Mouse (Mus musculus) monocyte, adult 5-6 weeks (primary cell): ENCODE measurements around the gene Qprt. TPM values are rescaled to one million over a fixed set of nuclear protein-coding genes. Genes with fewer than 3 reads are reported as not detected.

Experiments used
- ATAC-seq: fragments of 153-309, 156-312 bp; replicated peaks from 2 replicates; pipeline ENCODE4 v1.8.0; 2017; ENCODE audit warnings: mild to moderate bottlenecking; ENCODE audit not compliant: low TSS enrichment, insufficient number of reproducible peaks, severe bottlenecking, poor library complexity, low FRiP score
- total RNA-seq: library from RNA; stranded (forward); fragments of 200-1000, 200-491, 200-594 nt; gene quantifications from 3 replicates; pipeline ENCODE4 v1.2.3, GENCODE M21; 2017

Gene Qprt
- total RNA-seq, 1 experiment from 2014 or later = 9.1 TPM

- ATAC-seq = peak; percentile 7
These were observed 14.4 kb upstream of the Qprt start for GRCm38 (mm10) chr7:127136181-127137071.

GRCm38 (mm10) chr7:127134821-127135447 is 12.9 kb upstream of the Qprt start:
- ATAC-seq = peak; percentile 63

- ATAC-seq = no peak
These were observed 11.1 kb upstream of the Qprt start for GRCm38 (mm10) chr7:127133125-127133524.

DNA sequence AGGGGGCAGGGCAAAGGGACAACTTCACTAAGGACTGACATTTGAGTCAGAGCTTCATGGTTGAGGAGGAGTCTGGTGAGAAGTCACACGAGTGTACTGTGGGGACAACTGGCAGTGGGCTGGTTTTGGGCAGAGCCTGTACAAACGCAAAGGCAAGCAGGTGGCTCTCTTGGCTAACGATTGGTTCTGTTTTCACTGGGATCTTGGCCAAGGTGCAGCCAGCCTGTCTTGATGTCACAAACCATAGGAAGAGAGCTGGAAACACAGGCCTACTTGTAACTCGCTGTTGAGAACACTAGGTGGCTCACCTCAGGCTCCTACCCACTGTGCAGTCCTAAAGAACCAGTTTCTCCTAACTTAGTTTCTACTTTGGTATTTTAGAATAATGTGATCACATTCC is 7.6 kb upstream of the Qprt start:
- peak; percentile 54 for ATAC-seq

DNA sequence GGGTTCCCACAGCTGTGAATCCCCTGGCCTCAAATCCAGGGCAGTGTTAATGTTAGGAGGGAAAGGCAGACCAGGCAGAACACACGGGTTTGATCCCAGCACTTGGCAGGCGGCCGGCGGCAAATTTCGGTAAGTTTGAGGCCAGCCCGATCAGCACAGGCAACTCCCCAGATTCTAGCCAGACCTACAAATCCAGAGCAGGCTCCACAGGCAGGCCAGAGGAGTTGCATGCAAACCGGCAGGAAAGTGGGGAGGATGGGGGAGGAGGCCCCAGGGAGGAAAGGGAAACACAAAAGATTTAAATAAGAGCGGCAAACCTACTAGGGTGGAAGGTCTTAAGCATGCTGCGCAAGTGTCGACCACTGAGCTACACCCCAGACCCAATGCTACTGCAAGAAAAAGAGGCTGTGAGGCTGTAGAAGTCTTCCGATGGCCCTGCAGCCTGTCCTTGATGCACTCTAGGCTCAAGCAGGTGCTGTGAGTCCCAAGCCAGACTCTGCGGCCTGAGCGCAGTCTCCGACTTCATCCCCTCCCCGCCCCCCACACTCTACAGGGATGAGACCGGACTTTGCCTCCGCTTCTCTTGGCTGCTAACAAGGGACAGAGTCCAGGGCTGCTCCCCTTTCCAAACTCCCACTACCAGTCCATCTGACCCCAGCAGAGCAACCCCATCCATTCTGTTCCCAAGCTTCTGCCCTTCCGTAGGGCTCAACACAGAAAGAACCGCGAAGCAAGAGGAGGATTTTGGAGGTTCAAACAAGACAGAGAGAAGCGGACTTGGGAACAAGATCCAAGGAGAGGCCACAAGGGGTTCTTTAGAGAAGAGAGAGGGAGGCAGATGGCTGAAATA is 740 bp downstream of the Qprt start:
- no peak for ATAC-seq

- peak; percentile 63 for ATAC-seq
These were observed 3.2 kb downstream of the Qprt start for GRCm38 (mm10) chr7:127118671-127119445.

DNA sequence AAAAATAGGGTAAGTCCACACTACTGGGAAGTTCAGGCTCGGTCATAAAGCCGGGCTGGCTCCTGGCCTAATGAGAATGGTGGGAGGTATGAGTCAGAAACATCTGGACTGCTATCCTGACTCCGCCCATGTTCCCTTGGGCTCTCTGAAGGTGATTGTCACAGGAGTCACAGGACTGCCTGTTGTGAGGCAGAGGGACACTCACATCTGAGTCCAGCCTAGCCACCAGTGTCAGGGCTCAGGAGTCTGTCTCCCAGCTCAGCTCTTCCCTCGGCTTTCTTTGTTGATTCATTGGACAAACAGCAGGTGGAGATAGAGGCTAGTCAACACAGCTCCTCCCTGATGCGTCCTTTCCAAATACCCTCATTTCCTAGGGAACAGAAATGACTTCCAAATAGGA is 4.1 kb downstream of the Qprt start:
- no peak for ATAC-seq

DNA sequence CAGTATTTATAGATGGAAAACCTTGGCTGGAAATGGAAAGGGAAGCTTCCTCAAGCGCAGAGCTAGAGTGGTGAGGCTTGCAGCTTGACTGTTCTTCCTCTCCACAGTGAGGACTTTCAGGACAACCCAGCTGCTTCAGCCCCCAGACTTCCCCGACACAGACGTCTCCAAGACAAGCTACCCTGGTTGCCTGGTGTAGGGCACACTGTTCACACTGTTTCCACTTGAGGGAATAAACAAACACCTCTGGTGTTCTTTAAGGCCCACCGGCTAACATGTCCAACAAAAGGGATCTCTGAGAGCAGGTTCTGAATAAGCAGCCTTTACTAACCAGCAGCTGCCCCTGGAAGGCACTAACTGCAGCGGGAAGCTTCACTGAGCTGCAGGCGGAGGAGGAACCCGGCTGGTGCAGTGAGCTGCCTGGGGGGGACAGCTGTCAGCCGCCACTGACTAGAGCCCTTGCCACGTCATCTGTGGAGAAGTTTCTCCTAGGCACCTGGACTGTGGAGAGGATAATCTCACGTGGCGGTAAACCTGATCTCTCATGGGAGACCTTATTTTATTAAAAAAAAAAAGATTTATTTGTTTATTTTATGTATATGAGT is 5.6 kb downstream of the Qprt start:
- ATAC-seq = no peak

DNA sequence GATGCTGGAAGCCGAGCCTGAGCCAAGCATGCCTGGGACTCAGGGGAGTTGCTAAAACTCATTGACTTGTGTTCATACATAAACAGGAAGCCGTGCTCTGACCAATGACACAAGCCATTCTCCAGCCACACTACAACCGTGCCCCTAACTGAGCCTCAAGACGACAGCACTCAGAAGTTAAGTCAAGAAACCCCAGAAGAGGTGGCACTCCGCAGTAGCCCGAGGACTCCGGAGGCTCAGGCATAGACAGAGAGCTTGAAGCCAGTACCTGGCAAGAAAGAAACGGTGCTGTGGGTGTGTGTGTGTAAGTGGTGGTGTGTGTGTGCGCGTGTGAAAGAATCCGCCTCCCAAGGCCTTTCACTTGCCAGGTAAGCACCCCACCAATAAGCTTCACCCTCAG is 7.1 kb downstream of the Qprt start:
- ATAC-seq = no peak

- ATAC-seq = no peak
These were observed 8.3 kb downstream of the Qprt start for GRCm38 (mm10) chr7:127113614-127114259.

DNA sequence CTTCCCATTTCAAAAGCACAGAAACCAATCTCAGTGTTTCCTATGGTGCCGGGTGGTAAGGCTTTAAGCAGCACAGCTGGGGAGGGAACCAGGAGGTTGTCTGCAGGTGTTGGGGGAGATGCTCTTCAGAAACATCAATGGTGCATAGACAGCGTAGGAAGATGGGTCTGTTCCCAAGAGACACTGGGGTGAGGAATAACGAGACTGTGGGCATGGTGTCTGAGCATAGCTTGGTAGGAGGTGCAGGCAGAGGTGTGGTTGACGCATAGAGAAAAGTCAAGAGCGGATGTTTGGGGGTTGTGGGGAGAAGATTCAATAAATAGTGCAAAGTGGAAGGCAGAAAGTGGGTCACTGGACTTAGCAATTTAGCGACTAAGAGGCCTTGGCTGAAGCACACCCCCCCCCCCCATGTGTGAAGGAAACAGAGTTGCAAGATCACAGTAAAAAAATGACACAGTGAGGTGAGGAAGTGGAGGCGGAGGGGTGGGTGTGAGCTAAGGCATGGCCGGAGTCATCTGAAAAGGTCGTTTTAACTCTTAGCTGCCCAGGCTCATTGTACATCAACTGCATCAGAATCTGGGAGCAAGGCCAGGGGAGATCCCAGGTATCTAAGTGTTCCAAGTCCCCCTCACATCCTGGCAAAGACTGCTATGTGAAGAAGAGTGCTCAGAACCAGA is 9.0 kb downstream of the Qprt start:
- ATAC-seq = peak; percentile 25; the same call in 1 of the 2 replicates

DNA sequence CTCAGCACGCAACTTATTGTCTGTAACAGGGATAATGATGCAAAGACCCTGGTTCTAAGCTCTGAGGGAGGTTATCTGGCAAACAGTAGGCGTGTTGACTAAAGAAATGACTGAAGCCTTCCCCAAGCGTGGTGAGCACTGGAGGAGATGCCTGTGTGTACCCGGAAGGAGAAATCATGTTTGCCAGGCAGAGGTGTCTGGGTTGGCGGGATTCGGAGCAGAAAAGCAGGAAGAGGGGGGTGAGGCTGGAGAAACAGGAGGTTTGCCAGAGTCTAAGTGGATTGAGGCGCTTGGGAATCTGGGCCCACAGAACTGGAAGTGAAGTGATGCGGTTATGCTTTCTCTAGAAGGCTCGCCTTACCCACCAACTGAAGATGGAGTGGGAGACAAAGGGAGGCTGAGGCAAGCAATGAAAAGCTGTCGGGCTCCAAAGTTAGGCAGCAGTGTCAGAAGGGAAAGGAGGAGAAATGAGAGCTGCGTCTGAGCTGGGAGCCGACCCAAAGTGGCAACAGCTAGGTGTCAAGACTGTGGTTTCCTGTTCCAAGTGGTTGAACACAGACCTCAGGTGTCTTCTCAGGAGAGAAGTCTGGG is 9.7 kb downstream of the Qprt start:
- no peak for ATAC-seq

- ATAC-seq = peak; percentile 56; the same call in 1 of the 2 replicates
These were observed 10.6 kb downstream of the Qprt start for GRCm38 (mm10) chr7:127111461-127111860.

DNA sequence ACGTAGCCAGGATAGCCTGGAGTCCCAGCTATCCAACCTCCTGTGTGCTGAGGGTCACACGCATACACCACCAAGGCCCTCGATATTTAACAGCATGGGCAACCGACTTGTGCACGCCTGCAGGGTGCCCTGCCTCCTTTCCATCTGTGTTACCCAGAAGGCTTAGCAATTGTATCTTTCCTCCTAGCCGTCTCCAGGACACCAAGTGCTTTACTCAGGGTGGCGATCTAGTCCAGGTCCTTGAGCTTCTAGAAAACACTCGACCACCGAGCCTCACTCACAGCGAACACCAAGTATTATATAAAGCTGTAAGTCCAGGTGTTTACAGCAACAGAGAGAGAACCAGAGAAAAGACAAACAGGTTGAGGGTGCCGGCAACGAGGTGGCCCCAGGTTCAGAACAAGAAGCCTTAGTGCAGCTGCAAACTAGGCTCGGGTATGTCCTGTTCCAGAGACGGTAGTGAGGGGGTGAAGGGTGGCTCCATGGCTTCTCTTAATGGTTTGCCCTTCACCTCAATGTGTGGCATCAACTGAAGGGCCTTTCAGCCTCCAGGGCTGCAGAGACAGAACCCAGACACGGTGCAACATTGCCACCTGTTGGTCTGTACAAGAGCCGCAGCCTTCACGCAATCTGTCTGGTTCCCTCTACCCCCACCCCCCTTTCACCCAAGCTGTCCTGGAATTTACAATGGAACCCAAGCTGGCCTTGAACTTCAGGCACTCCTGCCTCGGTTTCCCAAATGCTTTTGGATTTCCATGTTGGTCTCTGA is 11.6 kb downstream of the Qprt start:
- ATAC-seq = peak; percentile 54

GRCm38 (mm10) chr7:127105551-127105950 is 16.5 kb downstream of the Qprt start:
- no peak for ATAC-seq
